Mouse (Mus musculus): ENCODE measurements around the gene St14. TPM values are rescaled to one million over a fixed set of nuclear protein-coding genes. Genes with fewer than 3 reads are reported as not detected.
"Not testable (repeated sequence)": the region's sequence is repeated elsewhere in the genome, so short reads cannot be mapped to it uniquely, and the experiment has no call there.

The St14 gene
- polyA plus RNA-seq (2014; fragmentation: Nextera tagmentation; extraction: Ambion mirVana), result 0.20 and 0.49 TPM in 2 replicates

- Histone ChIP-seq H3K9ac (replicated peaks; ENCODE audit: low read depth, low read length) (peak within 1 kb of the TSS; percentile 8; the same call in 1 of the 2 replicates), H3K4me3 (ENCODE audit: low read depth, low read length) (peak within 1 kb of the TSS; percentile 34), H3K27me3 (ENCODE audit: control insufficient read depth, insufficient read depth, low read length) (peaks cover 34% of the 10 kb centered on the region), H3K9me3 (ENCODE audit: control insufficient read depth, low read length) (no peaks in the 10 kb centered on the region), H3K4me2 (ENCODE audit: low read depth, low read length) (peak within 1 kb of the TSS; percentile 81), H3K36me3 (ENCODE audit: control insufficient read depth, insufficient read depth, low read length) (no peaks in the 10 kb centered on the region), H3K27ac (ENCODE audit: low read depth, low read length) (no peak within 1 kb of the TSS), H3K4me1 (ENCODE audit: control insufficient read depth, insufficient read depth, low read length) (peaks cover 7% of the 10 kb centered on the region; the same call in 1 of the 2 replicates)
- peak; percentile 49; the same call in 1 of the 2 replicates for ATAC-seq (ENCODE audit: low read depth)
- under 1% methylated on average over 63 of the region's 74 CpGs for WGBS
Observed at GRCm38 (mm10) chr9:31131205-31131968, at the start of gene St14. TSS of gene St14 (minus strand) at chr9:31131853.

DNA sequence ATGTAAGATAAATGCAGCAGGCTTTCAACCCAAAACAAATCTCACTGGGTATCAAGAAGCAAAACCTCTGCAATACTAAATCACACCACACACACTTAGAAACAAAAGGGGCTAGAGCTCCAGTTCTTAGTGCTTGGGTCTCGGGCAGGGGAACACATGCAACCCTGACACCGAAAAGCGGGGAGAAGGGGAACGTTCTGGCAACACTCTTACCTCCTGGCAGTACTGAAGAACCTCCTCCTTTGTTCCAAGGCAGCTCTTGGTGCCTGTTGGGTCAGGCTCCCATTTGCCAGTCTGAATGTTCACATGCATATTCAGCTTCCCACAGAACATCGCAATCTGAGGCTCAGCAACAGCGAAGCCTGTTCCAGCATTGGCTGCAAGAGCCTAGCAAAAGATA is 46.0 kb upstream of the St14 start:
- Histone ChIP-seq H3K27ac (ENCODE audit: low read depth, low read length) (peak overlapping the region; percentile 34), H3K4me1 (ENCODE audit: control insufficient read depth, insufficient read depth, low read length) (peaks cover 27% of the 10 kb centered on the region), H3K27me3 (ENCODE audit: control insufficient read depth, insufficient read depth, low read length) (no peaks in the 10 kb centered on the region), H3K4me3 (ENCODE audit: low read depth, low read length) (no peak overlapping the region), H3K4me2 (ENCODE audit: low read depth, low read length) (no peak overlapping the region), H3K9ac (replicated peaks; ENCODE audit: low read depth, low read length) (no peak overlapping the region), H3K9me3 (ENCODE audit: control insufficient read depth, low read length) (no peaks in the 10 kb centered on the region), H3K36me3 (ENCODE audit: control insufficient read depth, insufficient read depth, low read length) (peaks cover 9% of the 10 kb centered on the region; the same call in 1 of the 2 replicates)
- WGBS, result 80% methylated on average over 6 of the region's 6 CpGs
- no peak for ATAC-seq (ENCODE audit: low read depth)

DNA sequence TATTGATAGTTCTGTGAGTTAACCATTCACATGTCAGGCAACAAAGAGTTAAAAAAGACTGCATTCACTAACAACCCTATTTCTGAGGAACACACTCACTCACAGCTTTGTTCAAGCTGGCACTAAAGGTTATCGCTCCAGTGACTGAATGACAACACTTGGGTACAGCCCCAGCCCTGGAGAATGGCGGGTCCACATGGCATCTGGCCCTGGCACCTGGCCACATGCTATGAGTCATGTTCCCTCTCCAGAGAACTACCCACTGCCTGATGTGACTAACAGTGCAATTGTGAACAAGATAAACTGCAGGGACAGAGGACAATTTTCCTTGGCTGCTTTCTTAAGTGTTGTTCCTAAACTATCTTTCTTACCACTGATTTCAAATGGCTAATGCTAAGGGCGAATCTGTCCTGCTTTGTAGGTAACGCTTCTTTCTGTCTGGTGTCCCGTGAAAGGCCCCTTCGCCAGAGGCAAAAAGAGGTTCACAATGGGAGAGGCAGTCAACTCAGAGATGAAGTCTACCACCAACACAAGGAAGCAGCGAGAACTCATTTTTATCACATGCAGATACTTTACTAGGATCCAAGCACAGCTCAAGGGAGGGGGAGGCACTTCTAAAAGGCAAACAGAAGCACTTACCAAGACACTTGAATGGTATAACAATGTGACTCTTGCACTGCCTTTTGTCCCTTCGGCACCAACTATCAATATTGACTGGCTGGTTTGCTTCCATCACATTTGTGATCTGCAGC is 44.9 kb upstream of the St14 start:
- peak; percentile 81; the same call in 1 of the 2 replicates for ATAC-seq (ENCODE audit: low read depth)
- Histone ChIP-seq H3K27me3 (ENCODE audit: control insufficient read depth, insufficient read depth, low read length) (no peaks in the 10 kb centered on the region), H3K4me1 (ENCODE audit: control insufficient read depth, insufficient read depth, low read length) (peaks cover 20% of the 10 kb centered on the region), H3K4me2 (ENCODE audit: low read depth, low read length) (no peak overlapping the region), H3K9me3 (ENCODE audit: control insufficient read depth, low read length) (no peaks in the 10 kb centered on the region), H3K9ac (replicated peaks; ENCODE audit: low read depth, low read length) (no peak overlapping the region), H3K4me3 (ENCODE audit: low read depth, low read length) (no peak overlapping the region), H3K36me3 (ENCODE audit: control insufficient read depth, insufficient read depth, low read length) (peaks cover 9% of the 10 kb centered on the region; the same call in 1 of the 2 replicates), H3K27ac (ENCODE audit: low read depth, low read length) (peak overlapping the region; percentile 48; the same call in 1 of the 2 replicates)
- 57% methylated on average over 8 of the region's 8 CpGs for WGBS

- 83% methylated on average over 3 of the region's 3 CpGs for WGBS
- Histone ChIP-seq H3K9me3 (ENCODE audit: control insufficient read depth, low read length) (no peaks in the 10 kb centered on the region), H3K4me1 (ENCODE audit: control insufficient read depth, insufficient read depth, low read length) (peaks cover 20% of the 10 kb centered on the region), H3K27me3 (ENCODE audit: control insufficient read depth, insufficient read depth, low read length) (no peaks in the 10 kb centered on the region), H3K4me3 (ENCODE audit: low read depth, low read length) (no peak overlapping the region), H3K4me2 (ENCODE audit: low read depth, low read length) (no peak overlapping the region), H3K36me3 (ENCODE audit: control insufficient read depth, insufficient read depth, low read length) (peaks cover 9% of the 10 kb centered on the region; the same call in 1 of the 2 replicates), H3K9ac (replicated peaks; ENCODE audit: low read depth, low read length) (no peak overlapping the region), H3K27ac (ENCODE audit: low read depth, low read length) (0 out of 2 replicates have a peak overlapping the region, but pooled peaks have one; percentile 44)
- no peak for ATAC-seq (ENCODE audit: low read depth)
Observed at GRCm38 (mm10) chr9:31175978-31176377, 44.3 kb upstream of the St14 start.

GRCm38 (mm10) chr9:31175346-31175745 is 43.7 kb upstream of the St14 start:
- Histone ChIP-seq H3K27ac (ENCODE audit: low read depth, low read length) (no peak overlapping the region), H3K4me1 (ENCODE audit: control insufficient read depth, insufficient read depth, low read length) (peaks cover 20% of the 10 kb centered on the region), H3K4me2 (ENCODE audit: low read depth, low read length) (no peak overlapping the region), H3K9ac (replicated peaks; ENCODE audit: low read depth, low read length) (no peak overlapping the region), H3K9me3 (ENCODE audit: control insufficient read depth, low read length) (no peaks in the 10 kb centered on the region), H3K4me3 (ENCODE audit: low read depth, low read length) (no peak overlapping the region), H3K36me3 (ENCODE audit: control insufficient read depth, insufficient read depth, low read length) (peaks cover 9% of the 10 kb centered on the region; the same call in 1 of the 2 replicates), H3K27me3 (ENCODE audit: control insufficient read depth, insufficient read depth, low read length) (no peaks in the 10 kb centered on the region)
- WGBS, result 88% methylated on average over 6 of the region's 6 CpGs
- no peak for ATAC-seq (ENCODE audit: low read depth)

DNA sequence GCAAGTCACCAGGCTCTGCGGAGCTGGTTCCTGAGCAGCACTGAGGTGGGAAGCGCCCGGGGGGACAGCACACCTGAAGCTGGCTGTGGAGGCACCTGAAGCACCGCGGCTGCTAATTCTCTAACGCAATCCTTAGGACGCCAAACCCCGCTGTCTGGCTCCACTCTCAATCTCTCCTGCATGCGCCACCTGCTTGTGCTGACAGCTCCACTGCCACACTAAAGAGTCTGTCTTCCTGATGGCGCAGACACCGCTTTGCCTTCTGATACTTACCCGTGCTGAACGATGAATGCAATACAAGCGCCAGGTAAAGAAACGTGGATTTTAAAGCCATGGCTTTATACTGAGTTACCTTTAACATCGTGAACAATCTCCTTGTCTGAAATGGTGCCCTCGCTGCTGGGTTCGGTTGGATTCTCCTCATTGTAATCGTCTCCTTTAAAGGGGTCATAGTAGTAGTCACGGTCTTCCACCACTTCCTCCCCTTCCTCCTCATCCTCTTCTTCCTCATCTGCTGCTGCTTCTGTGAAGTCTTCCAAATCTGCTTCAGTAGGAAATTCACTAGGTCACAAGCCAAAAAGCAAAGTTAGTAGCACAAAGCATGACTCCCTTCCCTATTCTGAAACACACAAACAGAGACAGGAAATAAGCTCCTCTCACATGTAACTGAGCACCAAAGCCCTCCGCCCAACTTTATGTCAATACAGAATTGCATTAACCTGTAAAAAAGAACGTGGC is 36.9 kb upstream of the St14 start:
- H3K9me3 ChIP-seq (ENCODE audit: control insufficient read depth, low read length), result no peaks in the 10 kb centered on the region

GRCm38 (mm10) chr9:31167305-31167704 is 35.7 kb upstream of the St14 start:
- no peaks in the 10 kb centered on the region for H3K27me3 ChIP-seq (ENCODE audit: control insufficient read depth, insufficient read depth, low read length)
- ATAC-seq (ENCODE audit: low read depth), result no peak
- H3K4me2 ChIP-seq (ENCODE audit: low read depth, low read length), result no peak overlapping the region
- H3K9me3 ChIP-seq (ENCODE audit: control insufficient read depth, low read length), result no peaks in the 10 kb centered on the region
- no peak overlapping the region for H3K27ac ChIP-seq (ENCODE audit: low read depth, low read length)
- no peak overlapping the region for H3K9ac ChIP-seq (replicated peaks; ENCODE audit: low read depth, low read length)
- WGBS, result 94% methylated on average over 13 of the region's 13 CpGs
- peaks cover 34% of the 10 kb centered on the region for H3K36me3 ChIP-seq (ENCODE audit: control insufficient read depth, insufficient read depth, low read length)
- no peaks in the 10 kb centered on the region for H3K4me1 ChIP-seq (ENCODE audit: control insufficient read depth, insufficient read depth, low read length)
- H3K4me3 ChIP-seq (ENCODE audit: low read depth, low read length), result no peak overlapping the region

More for the DNA sequence above, 36.9 kb upstream of the St14 start:
- H3K36me3 ChIP-seq (ENCODE audit: control insufficient read depth, insufficient read depth, low read length), result peaks cover 29% of the 10 kb centered on the region
- no peak overlapping the region for H3K4me2 ChIP-seq (ENCODE audit: low read depth, low read length)
- 96% methylated on average over 22 of the region's 22 CpGs for WGBS
- H3K9ac ChIP-seq (replicated peaks; ENCODE audit: low read depth, low read length), result no peak overlapping the region
- H3K4me3 ChIP-seq (ENCODE audit: low read depth, low read length), result no peak overlapping the region
- H3K27ac ChIP-seq (ENCODE audit: low read depth, low read length), result no peak overlapping the region
- no peaks in the 10 kb centered on the region for H3K27me3 ChIP-seq (ENCODE audit: control insufficient read depth, insufficient read depth, low read length)
- no peak for ATAC-seq (ENCODE audit: low read depth)
- no peaks in the 10 kb centered on the region for H3K4me1 ChIP-seq (ENCODE audit: control insufficient read depth, insufficient read depth, low read length)

GRCm38 (mm10) chr9:31165505-31165904 is 33.9 kb upstream of the St14 start:
- not testable (repeated sequence) for H3K9me3 ChIP-seq (ENCODE audit: control insufficient read depth, low read length); ATAC-seq (ENCODE audit: low read depth); H3K4me2 ChIP-seq (ENCODE audit: low read depth, low read length); H3K9ac ChIP-seq (replicated peaks; ENCODE audit: low read depth, low read length); H3K27me3 ChIP-seq (ENCODE audit: control insufficient read depth, insufficient read depth, low read length); H3K4me1 ChIP-seq (ENCODE audit: control insufficient read depth, insufficient read depth, low read length); H3K4me3 ChIP-seq (ENCODE audit: low read depth, low read length); H3K27ac ChIP-seq (ENCODE audit: low read depth, low read length)
- WGBS, result 87% methylated on average over 3 of the region's 3 CpGs
- H3K36me3 ChIP-seq (ENCODE audit: control insufficient read depth, insufficient read depth, low read length), result peaks cover 51% of the 10 kb centered on the region
